Mouse (Mus musculus): Measurements from ENCODE around the gene Cyp2a4. TPM values are rescaled to one million over a fixed set of nuclear protein-coding genes. Genes with fewer than 3 reads are reported as not detected.
"Not testable (repeated sequence)": the region's sequence is repeated elsewhere in the genome, so short reads cannot be mapped to it uniquely, and the experiment has no call there.

The Cyp2a4 gene
- polyA plus RNA-seq (2015; fragmentation: Nextera tagmentation; extraction: Ambion mirVana), result not detected in 2 replicates

GRCm38 (mm10) chr7:26306926-26307325 is at the start of gene Cyp2a4:
Gene Cyp2a4, plus strand, starts transcription at chr7:26307169.
- not testable (repeated sequence) for H3K27ac ChIP-seq (ENCODE audit: low read length); H3K4me1 ChIP-seq (ENCODE audit: control insufficient read depth, insufficient read depth, low read length)
- WGBS, result 65% methylated on average over 2 of the region's 2 CpGs

GRCm38 (mm10) chr7:26260034-26260433 is 46.9 kb upstream of the Cyp2a4 start, which contains the start of gene Vmn1r184:
Gene Vmn1r184, plus strand, starts transcription at chr7:26260334.
- not testable (repeated sequence) for H3K4me1 ChIP-seq (ENCODE audit: control insufficient read depth, insufficient read depth, low read length); H3K27me3 ChIP-seq (ENCODE audit: control insufficient read depth, insufficient read depth, low read length); H3K9ac ChIP-seq (ENCODE audit: low read length); ATAC-seq (replicated peaks; ENCODE audit: extremely low read depth, insufficient read depth, low FRiP score); H3K27ac ChIP-seq (ENCODE audit: low read length); H3K4me2 ChIP-seq (ENCODE audit: low read depth, low read length); H3K36me3 ChIP-seq (ENCODE audit: control insufficient read depth, insufficient read depth); H3K4me3 ChIP-seq (ENCODE audit: low read length); H3K9me3 ChIP-seq (replicated peaks; ENCODE audit: control insufficient read depth, low read length)
- WGBS, result 72% methylated on average over 1 of the region's 1 CpGs

More at GRCm38 (mm10) chr7:26306926-26307325, at the start of gene Cyp2a4:
- H3K36me3 ChIP-seq (ENCODE audit: control insufficient read depth, insufficient read depth); H3K27me3 ChIP-seq (ENCODE audit: control insufficient read depth, insufficient read depth, low read length); H3K9me3 ChIP-seq (replicated peaks; ENCODE audit: control insufficient read depth, low read length); ATAC-seq (replicated peaks; ENCODE audit: extremely low read depth, insufficient read depth, low FRiP score); H3K4me3 ChIP-seq (ENCODE audit: low read length); H3K9ac ChIP-seq (ENCODE audit: low read length); H3K4me2 ChIP-seq (ENCODE audit: low read depth, low read length): not testable (repeated sequence)

- H3K4me2 ChIP-seq (ENCODE audit: low read depth, low read length); H3K9ac ChIP-seq (ENCODE audit: low read length); H3K36me3 ChIP-seq (ENCODE audit: control insufficient read depth, insufficient read depth); H3K4me3 ChIP-seq (ENCODE audit: low read length); H3K27me3 ChIP-seq (ENCODE audit: control insufficient read depth, insufficient read depth, low read length); H3K27ac ChIP-seq (ENCODE audit: low read length); ATAC-seq (replicated peaks; ENCODE audit: extremely low read depth, insufficient read depth, low FRiP score); H3K4me1 ChIP-seq (ENCODE audit: control insufficient read depth, insufficient read depth, low read length); H3K9me3 ChIP-seq (replicated peaks; ENCODE audit: control insufficient read depth, low read length): not testable (repeated sequence)
- WGBS, result 75% methylated on average over 8 of the region's 8 CpGs
Measured at GRCm38 (mm10) chr7:26303429-26304166, 3.4 kb upstream of the Cyp2a4 start.

GRCm38 (mm10) chr7:26311786-26312185 is 4.8 kb downstream of the Cyp2a4 start:
- not testable (repeated sequence) for H3K36me3 ChIP-seq (ENCODE audit: control insufficient read depth, insufficient read depth); H3K9me3 ChIP-seq (replicated peaks; ENCODE audit: control insufficient read depth, low read length); H3K4me1 ChIP-seq (ENCODE audit: control insufficient read depth, insufficient read depth, low read length); H3K9ac ChIP-seq (ENCODE audit: low read length); H3K27ac ChIP-seq (ENCODE audit: low read length); H3K27me3 ChIP-seq (ENCODE audit: control insufficient read depth, insufficient read depth, low read length); H3K4me3 ChIP-seq (ENCODE audit: low read length); H3K4me2 ChIP-seq (ENCODE audit: low read depth, low read length); ATAC-seq (replicated peaks; ENCODE audit: extremely low read depth, insufficient read depth, low FRiP score)
- 77% methylated on average over 4 of the region's 4 CpGs for WGBS

GRCm38 (mm10) chr7:26315194-26315593 is 8.2 kb downstream of the Cyp2a4 start:
- not testable (repeated sequence) for H3K9ac ChIP-seq (ENCODE audit: low read length); H3K9me3 ChIP-seq (replicated peaks; ENCODE audit: control insufficient read depth, low read length); H3K4me2 ChIP-seq (ENCODE audit: low read depth, low read length); H3K27ac ChIP-seq (ENCODE audit: low read length); H3K4me1 ChIP-seq (ENCODE audit: control insufficient read depth, insufficient read depth, low read length); H3K4me3 ChIP-seq (ENCODE audit: low read length); H3K27me3 ChIP-seq (ENCODE audit: control insufficient read depth, insufficient read depth, low read length); ATAC-seq (replicated peaks; ENCODE audit: extremely low read depth, insufficient read depth, low FRiP score); H3K36me3 ChIP-seq (ENCODE audit: control insufficient read depth, insufficient read depth)
- 77% methylated on average over 2 of the region's 2 CpGs for WGBS

- H3K4me2 ChIP-seq (ENCODE audit: low read depth, low read length); H3K4me3 ChIP-seq (ENCODE audit: low read length); H3K9ac ChIP-seq (ENCODE audit: low read length); H3K36me3 ChIP-seq (ENCODE audit: control insufficient read depth, insufficient read depth); H3K27ac ChIP-seq (ENCODE audit: low read length); ATAC-seq (replicated peaks; ENCODE audit: extremely low read depth, insufficient read depth, low FRiP score); H3K4me1 ChIP-seq (ENCODE audit: control insufficient read depth, insufficient read depth, low read length); H3K27me3 ChIP-seq (ENCODE audit: control insufficient read depth, insufficient read depth, low read length); H3K9me3 ChIP-seq (replicated peaks; ENCODE audit: control insufficient read depth, low read length): not testable (repeated sequence)
- WGBS, result 69% methylated on average over 4 of the region's 4 CpGs
Measured at GRCm38 (mm10) chr7:26315809-26316208, 8.8 kb downstream of the Cyp2a4 start.

- not testable (repeated sequence) for H3K4me2 ChIP-seq (ENCODE audit: low read depth, low read length); H3K4me3 ChIP-seq (ENCODE audit: low read length); H3K9me3 ChIP-seq (replicated peaks; ENCODE audit: control insufficient read depth, low read length); H3K36me3 ChIP-seq (ENCODE audit: control insufficient read depth, insufficient read depth); H3K27ac ChIP-seq (ENCODE audit: low read length); H3K27me3 ChIP-seq (ENCODE audit: control insufficient read depth, insufficient read depth, low read length); ATAC-seq (replicated peaks; ENCODE audit: extremely low read depth, insufficient read depth, low FRiP score); H3K9ac ChIP-seq (ENCODE audit: low read length); H3K4me1 ChIP-seq (ENCODE audit: control insufficient read depth, insufficient read depth, low read length)
- 48% methylated on average over 3 of the region's 3 CpGs for WGBS
Measured at GRCm38 (mm10) chr7:26320361-26320760, 13.4 kb downstream of the Cyp2a4 start.

GRCm38 (mm10) chr7:26350177-26350576 is 43.2 kb downstream of the Cyp2a4 start:
- H3K9ac ChIP-seq (ENCODE audit: low read length); H3K27me3 ChIP-seq (ENCODE audit: control insufficient read depth, insufficient read depth, low read length); H3K4me2 ChIP-seq (ENCODE audit: low read depth, low read length); H3K4me1 ChIP-seq (ENCODE audit: control insufficient read depth, insufficient read depth, low read length); H3K9me3 ChIP-seq (replicated peaks; ENCODE audit: control insufficient read depth, low read length); H3K4me3 ChIP-seq (ENCODE audit: low read length); H3K27ac ChIP-seq (ENCODE audit: low read length); ATAC-seq (replicated peaks; ENCODE audit: extremely low read depth, insufficient read depth, low FRiP score); H3K36me3 ChIP-seq (ENCODE audit: control insufficient read depth, insufficient read depth): not testable (repeated sequence)

GRCm38 (mm10) chr7:26352258-26352657 is 45.3 kb downstream of the Cyp2a4 start:
- H3K36me3 ChIP-seq (ENCODE audit: control insufficient read depth, insufficient read depth); H3K9ac ChIP-seq (ENCODE audit: low read length); H3K4me3 ChIP-seq (ENCODE audit: low read length); H3K4me1 ChIP-seq (ENCODE audit: control insufficient read depth, insufficient read depth, low read length); H3K4me2 ChIP-seq (ENCODE audit: low read depth, low read length); H3K9me3 ChIP-seq (replicated peaks; ENCODE audit: control insufficient read depth, low read length); H3K27me3 ChIP-seq (ENCODE audit: control insufficient read depth, insufficient read depth, low read length); H3K27ac ChIP-seq (ENCODE audit: low read length); ATAC-seq (replicated peaks; ENCODE audit: extremely low read depth, insufficient read depth, low FRiP score): not testable (repeated sequence)
- 77% methylated on average over 2 of the region's 3 CpGs for WGBS

Measured in heart, embryonic 16.5 days (tissue).